Mouse (Mus musculus): Measurements from ENCODE around the gene Rhoq.

- TF ChIP-seq GATA1 (IDR thresholded peaks at IDR 0.05; ENCODE audit: borderline replicate concordance, low read length) (no peak), TAL1 (conservative IDR thresholded peaks at IDR 0.05; ENCODE audit: low read depth, low read length) (no peak), CTCF (IDR thresholded peaks at IDR 0.05; ENCODE audit: low read depth, low read length) (no peak), POLR2AphosphoS5 (IDR thresholded peaks at IDR 0.05; ENCODE audit: insufficient replicate concordance, low read depth, low read length) (no peak)
Measured at GRCm38 (mm10) chr17:86961301-86961841, 1.5 kb upstream of the Rhoq start.
